Mouse (Mus musculus) lung, postnatal 0 days (tissue): ENCODE measurements around the gene Lhx1. TPM values are rescaled to one million over a fixed set of nuclear protein-coding genes. Genes with fewer than 3 reads are reported as not detected.

Source experiments
- ATAC-seq: fragments of 200-750 bp; cut with Nextera tagmentation; 2 replicates; pipeline ENCODE4 v1.8.0; 2017; ENCODE audit warnings: moderate library complexity
- DNase-seq: peaks from one replicate; pipeline ENCODE4 v3.0.0-alpha.2; 2016; ENCODE audit warnings: low spot score
- H3K27ac ChIP-seq: fragments of 300-500 bp; sonication (generic); 2 replicates; pipeline ENCODE4 v1.5.1; 2014; ENCODE audit warnings: antibody characterized with exemption, mild to moderate bottlenecking, low read length, mixed read lengths
- H3K27me3 ChIP-seq: fragments of 300-500 bp; sonication (generic); replicated peaks from 2 replicates; pipeline ENCODE4 v1.6.1; 2014; ENCODE audit warnings: low read length, mixed read lengths; ENCODE audit not compliant: insufficient read depth
- H3K36me3 ChIP-seq: fragments of 300-500 bp; sonication (generic); 2 replicates; pipeline ENCODE4 v1.6.1; 2014; ENCODE audit warnings: low read length, mixed read lengths; ENCODE audit not compliant: insufficient read depth
- H3K4me1 ChIP-seq: fragments of 300-500 bp; sonication (generic); 2 replicates; pipeline ENCODE4 v1.6.1; 2014; ENCODE audit warnings: antibody characterized with exemption, low read depth, low read length, mixed read lengths; ENCODE audit not compliant: insufficient read depth
- H3K4me2 ChIP-seq: fragments of 300-500 bp; sonication (generic); replicated peaks from 2 replicates; pipeline ENCODE4 v1.6.1; 2014; ENCODE audit warnings: low read depth, mild to moderate bottlenecking, low read length, moderate library complexity, mixed read lengths
- H3K4me3 ChIP-seq: fragments of 300-500 bp; sonication (generic); 2 replicates; pipeline ENCODE4 v1.5.1; 2014; ENCODE audit warnings: low read depth, low read length
- H3K9ac ChIP-seq: fragments of 300-500 bp; sonication (generic); replicated peaks from 2 replicates; pipeline ENCODE4 v1.6.1; 2014; ENCODE audit warnings: low read depth, mild to moderate bottlenecking
- H3K9me3 ChIP-seq: fragments of 300-500 bp; sonication (generic); 2 replicates; pipeline ENCODE4 v1.6.1; 2016; ENCODE audit warnings: low read length, mixed read lengths
- CTCF ChIP-seq: IDR thresholded peaks from 2 replicates; pipeline ENCODE4 v1.5.1; 2016; ENCODE audit warnings: antibody characterized with exemption, mild to moderate bottlenecking
- EP300 ChIP-seq: IDR thresholded peaks from 2 replicates; pipeline ENCODE4 v1.6.1; 2016; ENCODE audit warnings: antibody characterized with exemption, mild to moderate bottlenecking, control low read depth
- WGBS: fragments of 180-500 bp; shearing (Covaris S2); extraction: QIAGEN DNeasy Blood & Tissue Kit; methylation state at CpG from one replicate; pipeline ENCODE4 v1.1.7; 2014; 5-methylcytosine and 5-hydroxymethylcytosine counted together
- polyA plus RNA-seq: library from polyadenylated mRNA; unstranded; fragments of >200 nt; fragmentation: Nextera tagmentation; extraction: Ambion mirVana; gene quantifications from 2 replicates; pipeline ENCODE4 v1.2.1, GENCODE M21; 2015

The Lhx1 gene
- polyA plus RNA-seq, 1 experiment from 2014 or later: 0.26 TPM

GRCm38 (mm10) chr11:84523321-84523831 is 2.0 kb downstream of the Lhx1 start:
- TF ChIP-seq EP300 (no peak), CTCF (no peak)
- WGBS: 3% methylated on average over 16 of the region's 16 CpGs
- no peak overlapping the region for H3K27ac ChIP-seq
- peaks cover 29% of the 10 kb centered on the region; the same call in 1 of the 2 replicates for H3K4me1 ChIP-seq
- H3K9ac ChIP-seq: no peak overlapping the region
- DNase-seq (no peak), ATAC-seq (no peak)
- no peaks in the 10 kb centered on the region for H3K9me3 ChIP-seq
- H3K4me3 ChIP-seq: peak overlapping the region; percentile 31; the same call in 1 of the 2 replicates
- H3K27me3 ChIP-seq: peaks cover 99% of the 10 kb centered on the region
- peak overlapping the region; percentile 69; the same call in 1 of the 2 replicates for H3K4me2 ChIP-seq
- H3K36me3 ChIP-seq: no peaks in the 10 kb centered on the region

- H3K27ac ChIP-seq: no peak overlapping the region
- peaks cover 95% of the 10 kb centered on the region for H3K27me3 ChIP-seq
- H3K4me3 ChIP-seq: peak overlapping the region; percentile 31
- H3K9ac ChIP-seq: no peak overlapping the region
- H3K9me3 ChIP-seq: no peaks in the 10 kb centered on the region
- no peak for TF ChIP-seq EP300
- TF ChIP-seq CTCF: no peak
- peaks cover 29% of the 10 kb centered on the region; the same call in 1 of the 2 replicates for H3K4me1 ChIP-seq
- peak; percentile 89 for ATAC-seq
- no peaks in the 10 kb centered on the region for H3K36me3 ChIP-seq
- peak; percentile 89 for DNase-seq
- H3K4me2 ChIP-seq: peak overlapping the region; percentile 54
- 1% methylated on average over 40 of the region's 40 CpGs for WGBS
Observed at GRCm38 (mm10) chr11:84522577-84523320, 2.6 kb downstream of the Lhx1 start.

DNA sequence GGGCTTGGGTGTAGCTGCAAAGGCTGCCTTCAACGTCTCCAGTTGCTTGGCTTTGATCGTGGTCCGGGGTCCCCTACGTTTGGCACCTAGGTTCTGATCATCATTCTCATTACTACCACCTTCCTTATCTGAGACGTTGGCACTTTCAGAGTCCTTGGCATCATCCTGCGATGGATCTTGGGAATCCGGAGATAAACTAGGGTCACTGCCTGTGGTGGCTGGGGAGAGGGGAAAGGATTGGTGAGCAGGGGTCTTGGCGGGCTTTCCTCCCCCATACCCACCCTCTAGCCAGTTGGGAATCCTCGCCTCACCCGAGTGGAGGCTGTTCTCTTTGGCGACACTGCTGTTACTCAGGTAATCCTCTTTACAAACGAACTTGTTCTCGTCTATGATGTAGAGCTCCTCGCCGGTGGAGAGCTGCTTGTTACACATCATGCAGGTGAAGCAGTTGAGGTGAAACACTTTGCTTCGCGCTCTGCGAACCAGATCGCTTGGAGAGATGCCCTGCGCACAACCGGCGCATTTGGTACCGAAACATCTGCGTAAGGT is 3.5 kb downstream of the Lhx1 start:
- peak overlapping the region; percentile 31; the same call in 1 of the 2 replicates for H3K4me3 ChIP-seq
- peaks cover 92% of the 10 kb centered on the region for H3K27me3 ChIP-seq
- H3K9me3 ChIP-seq: no peaks in the 10 kb centered on the region
- DNase-seq (no peak), ATAC-seq (no peak)
- 26% methylated on average over 24 of the region's 24 CpGs for WGBS
- no peak overlapping the region for H3K27ac ChIP-seq
- no peak overlapping the region for H3K9ac ChIP-seq
- H3K4me1 ChIP-seq: peaks cover 29% of the 10 kb centered on the region; the same call in 1 of the 2 replicates
- no peaks in the 10 kb centered on the region for H3K36me3 ChIP-seq
- H3K4me2 ChIP-seq: peak overlapping the region; percentile 54; the same call in 1 of the 2 replicates
- TF ChIP-seq CTCF (no peak), EP300 (no peak)

DNA sequence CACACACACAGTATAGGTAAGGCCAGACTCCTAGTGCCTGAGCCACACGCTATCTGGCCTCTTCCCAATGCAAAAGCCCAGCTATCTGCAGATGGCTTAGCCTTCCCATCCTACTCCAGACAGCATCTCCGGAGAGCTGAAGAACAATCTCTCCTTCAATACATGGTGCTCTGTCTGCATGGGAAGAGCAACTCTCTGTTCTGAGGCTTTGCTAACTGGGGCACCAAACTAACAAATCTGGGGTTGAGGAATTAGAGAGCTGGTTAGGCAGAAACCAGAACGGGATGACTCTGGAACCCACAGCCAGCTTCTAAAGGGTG is 4.3 kb downstream of the Lhx1 start:
- peaks cover 92% of the 10 kb centered on the region for H3K27me3 ChIP-seq

DNA sequence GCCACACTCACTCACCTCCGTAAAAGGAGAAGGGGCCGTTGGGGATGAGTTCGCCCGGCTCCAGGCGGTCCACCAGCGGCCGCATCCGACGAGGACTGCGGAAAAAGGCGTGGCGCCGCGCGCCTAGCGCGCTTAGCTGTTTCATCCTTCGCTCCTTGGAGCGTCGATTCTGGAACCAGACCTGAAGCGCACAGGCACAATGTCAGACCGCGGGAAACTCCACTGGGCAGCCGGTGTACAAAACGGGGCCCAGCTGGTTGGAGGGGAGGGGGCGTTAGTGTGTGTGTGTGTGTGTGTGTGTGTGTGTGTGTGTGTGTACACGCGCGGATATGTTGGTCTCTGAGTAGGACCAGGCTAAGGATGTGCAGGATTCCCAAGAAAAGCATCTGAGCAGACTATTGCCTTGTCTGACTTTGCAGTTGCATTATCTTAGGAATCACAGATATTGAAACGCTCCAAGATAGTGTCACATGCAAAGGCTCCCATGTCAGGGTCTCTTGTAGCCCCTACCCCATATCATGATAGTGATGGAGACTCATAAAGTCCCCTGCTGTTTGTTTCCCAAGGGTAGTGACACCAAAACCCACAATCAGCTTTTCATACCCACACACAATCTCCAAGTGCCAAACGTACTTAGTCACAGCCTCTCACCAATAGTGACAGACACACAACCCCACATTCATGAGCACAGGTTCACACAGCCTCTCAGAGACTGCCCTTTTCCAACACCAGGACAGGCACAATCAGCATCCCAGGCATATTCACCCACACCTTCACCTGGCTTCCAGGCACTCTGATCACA is 4.9 kb downstream of the Lhx1 start:
- DNase-seq (no peak), ATAC-seq (no peak)
- no peak overlapping the region for H3K4me2 ChIP-seq
- H3K9me3 ChIP-seq: no peaks in the 10 kb centered on the region
- H3K27ac ChIP-seq: no peak overlapping the region
- TF ChIP-seq EP300 (no peak), CTCF (no peak)
- no peak overlapping the region for H3K9ac ChIP-seq
- H3K36me3 ChIP-seq: no peaks in the 10 kb centered on the region
- peaks cover 29% of the 10 kb centered on the region; the same call in 1 of the 2 replicates for H3K4me1 ChIP-seq
- no peak overlapping the region for H3K4me3 ChIP-seq
- WGBS: 9% methylated on average over 30 of the region's 31 CpGs
- peaks cover 91% of the 10 kb centered on the region for H3K27me3 ChIP-seq

More for the DNA sequence above, 4.3 kb downstream of the Lhx1 start:
- Histone ChIP-seq H3K4me2 (no peak overlapping the region), H3K9me3 (no peaks in the 10 kb centered on the region), H3K9ac (no peak overlapping the region), H3K4me1 (peaks cover 29% of the 10 kb centered on the region; the same call in 1 of the 2 replicates), H3K27ac (no peak overlapping the region), H3K4me3 (no peak overlapping the region), H3K36me3 (no peaks in the 10 kb centered on the region)
- DNase-seq (no peak), ATAC-seq (no peak)
- TF ChIP-seq EP300 (no peak), CTCF (no peak)
- 67% methylated on average over 3 of the region's 3 CpGs for WGBS
